In genomic region chr7:111028281-111029045, GRCm38 (mm10) we compare ENCODE assay signal across 8 mouse cellular contexts. TPM values are rescaled to one million over a fixed set of nuclear protein-coding genes. Genes with fewer than 3 reads are reported as not detected.
DNase-seq lines count a peak whose midpoint lies in the region; ATAC-seq and TF ChIP-seq lines count a peak whose summit lies in the region.

TSS of gene Ctr9 (plus strand) at chr7:111028951.

- DNase-seq in gastrocnemius, postnatal 10 days = peak; percentile 95
- peak; percentile 95 for DNase-seq in induced T-regulatory cell, adult 2 months (ENCODE audit: low read depth)
- peak; percentile 83 to 95 for DNase-seq in left cerebral cortex, adult 9 months (ENCODE audit: low spot score in 2 of 2)
- peak; percentile 90 for DNase-seq in right cerebral cortex, postnatal 14 days
- DNase-seq in urinary bladder, postnatal 36 days (ENCODE audit: low spot score in 2 of 2) = peak; percentile 93 to 95

- peaks cover 3% of the 10 kb centered on the region; the same call in 1 of the 2 replicates for H3K4me1 ChIP-seq in cortical plate, adult 2 months (ENCODE audit: control insufficient read depth, insufficient read depth, low read length)

- peak; percentile 88 for TF ChIP-seq POLR2A in cortical plate, adult 2 months (IDR thresholded peaks at IDR 0.05; ENCODE audit: extremely low read depth, insufficient read depth, low read length)

- peak; percentile 94 for ATAC-seq in activated CD4-positive, CD25-positive, alpha-beta regulatory T cell, adult 4 months
- peak; percentile 86 for ATAC-seq in megakaryocyte progenitor cell, adult 5-6 weeks (replicated peaks; ENCODE audit: poor library complexity)

- H3K4me3 ChIP-seq in cortical plate, adult 2 months (ENCODE audit: insufficient read depth, low read length) = peak within 1 kb of the TSS; percentile 73

- TF ChIP-seq CTCF in cortical plate, adult 2 months (IDR thresholded peaks at IDR 0.05; ENCODE audit: extremely low read depth, insufficient read depth, low read length) = no peak

- peak within 1 kb of the TSS; percentile 84 for H3K27ac ChIP-seq in cortical plate, adult 2 months (ENCODE audit: insufficient read depth, low read length)

RNA-seq across cellular contexts. Expression of gene Ctr9, which starts in this region (rescaled TPM):
- 10 to 100 TPM; 31.5 to 34.1 TPM for polyA plus RNA-seq in activated CD4-positive, CD25-positive, alpha-beta regulatory T cell, adult 4 months (2017; shearing (Covaris generic))
- 29.7 and 30.4 TPM in 2 replicates for polyA plus RNA-seq in cortical plate, adult 2 months (2012; rRNA removed)
- 10 to 100 TPM; 17.3 to 20.2 TPM for total RNA-seq in gastrocnemius, postnatal 10 days (2021)
- 34.7 and 37.1 TPM in 2 replicates for total RNA-seq in megakaryocyte progenitor cell, adult 5-6 weeks (2015)
- 73.5 and 78.5 TPM in 2 replicates for total RNA-seq in megakaryocyte progenitor cell, adult 5-6 weeks (2017)

Comparison
In these comparisons a context has a peak if more than half of its experiments do, and no peak if none do; other contexts are left out.
1. Peak in every context shown above with its lines: DNase-seq, ATAC-seq, H3K4me3 ChIP-seq and H3K27ac ChIP-seq.